Mouse (Mus musculus): Measurements from ENCODE around the gene Man1a. TPM values are rescaled to one million over a fixed set of nuclear protein-coding genes. Genes with fewer than 3 reads are reported as not detected.

Gene Man1a
- total RNA-seq (2021): 10 to 100 TPM; 25.1 to 29.9 TPM
- long read RNA-seq, experiment 1, full-length matches to known transcripts: 21 of 30 reads
- long read RNA-seq, experiment 1, partial matches to known transcripts: 7 of 30 reads
- long read RNA-seq, experiment 1, other reads (novel, unspliced or antisense): 2 of 30 reads
- long read RNA-seq, experiment 2, full-length matches to known transcripts: 13 of 22 reads
- long read RNA-seq, experiment 2, partial matches to known transcripts: 8 of 22 reads
- long read RNA-seq, experiment 2, other reads (novel, unspliced or antisense): 1 of 22 reads

- intact Hi-C loops (cut with DNase I): loop anchor here (5.0 to 10.0 kb wide), 3 partner anchors 212 to 1906 kb away; no protein-coding TSS in a partner anchor
Observed at GRCm38 (mm10) chr10:54076420-54076819, at the start of gene Man1a. Gene Man1a, minus strand, starts transcription at chr10:54076609.

GRCm38 (mm10) chr10:54121816-54122215 is 45.4 kb upstream of the Man1a start:
- no peak for DNase-seq (ENCODE audit: low spot score in 2 of 2)
- intact Hi-C loops (cut with DNase I): no loop called here

More at GRCm38 (mm10) chr10:54076420-54076819, at the start of gene Man1a:
- DNase-seq (ENCODE audit: low spot score in 2 of 2): no peak

GRCm38 (mm10) chr10:54120375-54120774 is 44.0 kb upstream of the Man1a start:
- DNase-seq (ENCODE audit: low spot score in 2 of 2): no peak
- intact Hi-C loops (cut with DNase I): no loop called here

- peak in 1 of 2 experiments; percentile 12 for DNase-seq (ENCODE audit: low spot score in 2 of 2)
- intact Hi-C loops (cut with DNase I): no loop called here
Observed at GRCm38 (mm10) chr10:54119303-54119702, 42.9 kb upstream of the Man1a start.

GRCm38 (mm10) chr10:54118223-54118912 is 42.0 kb upstream of the Man1a start:
- no peak for DNase-seq (ENCODE audit: low spot score in 2 of 2)
- intact Hi-C loops (cut with DNase I): no loop called here

- peak; percentile 30 to 57 for DNase-seq (ENCODE audit: low spot score in 2 of 2)
- intact Hi-C loops (cut with DNase I): no loop called here
Observed at GRCm38 (mm10) chr10:54117763-54118162, 41.4 kb upstream of the Man1a start.

GRCm38 (mm10) chr10:54103671-54104070 is 27.3 kb upstream of the Man1a start:
- DNase-seq (ENCODE audit: low spot score in 2 of 2): no peak
- intact Hi-C loops (cut with DNase I): no loop called here

GRCm38 (mm10) chr10:54092081-54092480 is 15.7 kb upstream of the Man1a start:
- DNase-seq (ENCODE audit: low spot score in 2 of 2): no peak
- intact Hi-C loops (cut with DNase I): no loop called here

- no peak for DNase-seq (ENCODE audit: low spot score in 2 of 2)
- intact Hi-C loops (cut with DNase I): no loop called here
Observed at GRCm38 (mm10) chr10:54089923-54090322, 13.5 kb upstream of the Man1a start.

GRCm38 (mm10) chr10:54087346-54087745 is 10.9 kb upstream of the Man1a start:
- no peak for DNase-seq (ENCODE audit: low spot score in 2 of 2)
- intact Hi-C loops (cut with DNase I): no loop called here

- no peak for DNase-seq (ENCODE audit: low spot score in 2 of 2)
- intact Hi-C loops (cut with DNase I): no loop called here
Observed at GRCm38 (mm10) chr10:54085073-54085472, 8.7 kb upstream of the Man1a start.

- DNase-seq (ENCODE audit: low spot score in 2 of 2): no peak
- intact Hi-C loops (cut with DNase I): loop anchor here (5.0 to 10.0 kb wide), 3 partner anchors 212 to 1905 kb away; no protein-coding TSS in a partner anchor
Observed at GRCm38 (mm10) chr10:54077005-54077404, 596 bp upstream of the Man1a start.

- intact Hi-C loops (cut with DNase I): loop anchor here (5.0 to 10.0 kb wide), 3 partner anchors 211 to 1907 kb away; no protein-coding TSS in a partner anchor
Observed at GRCm38 (mm10) chr10:54075441-54076010, 883 bp downstream of the Man1a start.

GRCm38 (mm10) chr10:54074609-54075421 is 1.6 kb downstream of the Man1a start:
- intact Hi-C loops (cut with DNase I): loop anchor here (5.0 to 10.0 kb wide), 3 partner anchors 210 to 1907 kb away; no protein-coding TSS in a partner anchor
- peak in 1 of 2 experiments; percentile 40 for DNase-seq (ENCODE audit: low spot score in 2 of 2)

More at GRCm38 (mm10) chr10:54075441-54076010, 883 bp downstream of the Man1a start:
- DNase-seq (ENCODE audit: low spot score in 2 of 2): peak; percentile 60 to 90

- DNase-seq (ENCODE audit: low spot score in 2 of 2): no peak
- intact Hi-C loops (cut with DNase I): loop anchor here (10.0 kb wide), 2 partner anchors 209 to 481 kb away; no protein-coding TSS in a partner anchor
Observed at GRCm38 (mm10) chr10:54074247-54074608, 2.2 kb downstream of the Man1a start.

GRCm38 (mm10) chr10:54073641-54074203 is 2.7 kb downstream of the Man1a start:
- intact Hi-C loops (cut with DNase I): loop anchor here (10.0 kb wide), 2 partner anchors 209 to 481 kb away; no protein-coding TSS in a partner anchor
- no peak for DNase-seq (ENCODE audit: low spot score in 2 of 2)

- no peak for DNase-seq (ENCODE audit: low spot score in 2 of 2)
- intact Hi-C loops (cut with DNase I): loop anchor here (10.0 kb wide), 2 partner anchors 208 to 482 kb away; no protein-coding TSS in a partner anchor
Observed at GRCm38 (mm10) chr10:54072336-54072735, 4.1 kb downstream of the Man1a start.

- no peak for DNase-seq (ENCODE audit: low spot score in 2 of 2)
- intact Hi-C loops (cut with DNase I): loop anchor here (10.0 kb wide), 2 partner anchors 206 to 484 kb away; no protein-coding TSS in a partner anchor
Observed at GRCm38 (mm10) chr10:54070496-54070895, 5.9 kb downstream of the Man1a start.

GRCm38 (mm10) chr10:54069412-54069811 is 7.0 kb downstream of the Man1a start:
- intact Hi-C loops (cut with DNase I): no loop called here
- DNase-seq (ENCODE audit: low spot score in 2 of 2): no peak
